Mouse (Mus musculus) urinary bladder, adult 18-20 months (tissue): Measurements from ENCODE around the gene Vax2.

Experiments used
- DNase-seq, 2 experiments: peaks; one replicate each; pipeline ENCODE4 v3.0.0; 2022; ENCODE audit warnings: low spot score in 2 of 2, mixed read lengths in 2 of 2

Gene Vax2

GRCm38 (mm10) chr6:83711725-83712475, 836 bp downstream of the Vax2 start:
- DNase-seq = no peak

GRCm38 (mm10) chr6:83713271-83714136, 2.4 kb downstream of the Vax2 start:
- DNase-seq = no peak

- DNase-seq = no peak
These were observed 3.4 kb downstream of the Vax2 start for GRCm38 (mm10) chr6:83714221-83715123.

GRCm38 (mm10) chr6:83715461-83716196, 4.6 kb downstream of the Vax2 start:
- DNase-seq = no peak

GRCm38 (mm10) chr6:83717026-83717425, 6.0 kb downstream of the Vax2 start:
- DNase-seq = no peak

GRCm38 (mm10) chr6:83722526-83722925, 11.5 kb downstream of the Vax2 start:
- DNase-seq = no peak

- DNase-seq = no peak
These were observed 16.1 kb downstream of the Vax2 start for GRCm38 (mm10) chr6:83727178-83727577.

GRCm38 (mm10) chr6:83728488-83728887, 17.4 kb downstream of the Vax2 start:
- DNase-seq = no peak

- no peak for DNase-seq
These were observed 18.4 kb downstream of the Vax2 start for GRCm38 (mm10) chr6:83729350-83729970.

GRCm38 (mm10) chr6:83731128-83731527, 20.1 kb downstream of the Vax2 start:
- DNase-seq = peak; percentile 44 to 45

- no peak for DNase-seq
These were observed 26.2 kb downstream of the Vax2 start for GRCm38 (mm10) chr6:83737311-83737710.

GRCm38 (mm10) chr6:83738596-83738995, 27.5 kb downstream of the Vax2 start:
- no peak for DNase-seq

GRCm38 (mm10) chr6:83742761-83743160, 31.7 kb downstream of the Vax2 start, which contains the start of gene Atp6v1b1:
TSS of gene Atp6v1b1 (plus strand) at chr6:83742990.
- no peak for DNase-seq

GRCm38 (mm10) chr6:83743212-83743611, 32.1 kb downstream of the Vax2 start:
- DNase-seq = no peak

GRCm38 (mm10) chr6:83744126-83744525, 33.1 kb downstream of the Vax2 start:
- DNase-seq = no peak

GRCm38 (mm10) chr6:83744557-83744956, 33.5 kb downstream of the Vax2 start:
- no peak for DNase-seq

GRCm38 (mm10) chr6:83745466-83745865, 34.4 kb downstream of the Vax2 start:
- DNase-seq = no peak

GRCm38 (mm10) chr6:83749286-83749685, 38.2 kb downstream of the Vax2 start:
- DNase-seq = no peak

- DNase-seq = peak in 1 of 2 experiments; percentile 46
These were observed 39.2 kb downstream of the Vax2 start for GRCm38 (mm10) chr6:83750171-83750684.

GRCm38 (mm10) chr6:83756051-83756450, 45.0 kb downstream of the Vax2 start:
- no peak for DNase-seq
